Mouse (Mus musculus) lung, adult 2 months (tissue): Measurements from ENCODE around the gene Osm.

ENCODE experiments used
- CTCF ChIP-seq: fragments of 200-500 bp; IDR thresholded peaks from 2 replicates; pipeline ENCODE4 v1.5.1; 2011; ENCODE audit warnings: mild to moderate bottlenecking, low read length, control low read depth; ENCODE audit not compliant: insufficient read depth
- POLR2A ChIP-seq: fragments of 200-500 bp; IDR thresholded peaks from 2 replicates; pipeline ENCODE4 v1.6.1; 2011; ENCODE audit warnings: low read depth, mild to moderate bottlenecking, control low read depth, low read length, borderline replicate concordance; ENCODE audit errors: extremely low read depth

- TF ChIP-seq POLR2A = no peak
- TF ChIP-seq CTCF = no peak
Measured at GRCm38 (mm10) chr11:4187318-4187700, 48.9 kb upstream of the Osm start.
